Mouse (Mus musculus) liver, embryonic 12.5 days (tissue): Measurements from ENCODE around the gene Sik3. TPM values are rescaled to one million over a fixed set of nuclear protein-coding genes. Genes with fewer than 3 reads are reported as not detected.
"Not testable (repeated sequence)": the region's sequence is repeated elsewhere in the genome, so short reads cannot be mapped to it uniquely, and the experiment has no call there.

Source experiments
- ATAC-seq: fragments of 200-750 bp; cut with Nextera tagmentation; 2 replicates; pipeline ENCODE4 v1.8.0; 2017; ENCODE audit warnings: moderate number of reproducible peaks, mild to moderate bottlenecking, moderate library complexity
- H3K27ac ChIP-seq: fragments of 300-500 bp; sonication (generic); 2 replicates; pipeline ENCODE4 v1.5.1; 2016; ENCODE audit warnings: mild to moderate bottlenecking
- H3K27me3 ChIP-seq: fragments of 300-500 bp; sonication (generic); replicated peaks from 2 replicates; pipeline ENCODE4 v1.6.1; 2016; ENCODE audit warnings: mild to moderate bottlenecking, moderate library complexity
- H3K36me3 ChIP-seq: fragments of 300-500 bp; sonication (generic); 2 replicates; pipeline ENCODE4 v1.6.1; 2016; ENCODE audit warnings: mild to moderate bottlenecking, moderate library complexity
- H3K4me1 ChIP-seq: fragments of 300-500 bp; sonication (generic); 2 replicates; pipeline ENCODE4 v1.6.1; 2016
- H3K4me2 ChIP-seq: fragments of 300-500 bp; sonication (generic); 2 replicates; pipeline ENCODE4 v1.6.1; 2016; ENCODE audit warnings: mild to moderate bottlenecking, moderate library complexity
- H3K4me3 ChIP-seq: fragments of 300-500 bp; sonication (generic); 2 replicates; pipeline ENCODE4 v1.5.1; 2016; ENCODE audit warnings: mild to moderate bottlenecking, moderate library complexity
- H3K9ac ChIP-seq: fragments of 300-500 bp; sonication (generic); 2 replicates; pipeline ENCODE4 v1.6.1; 2016; ENCODE audit warnings: mild to moderate bottlenecking, moderate library complexity
- H3K9me3 ChIP-seq: fragments of 300-500 bp; sonication (generic); replicated peaks from 2 replicates; pipeline ENCODE4 v1.6.1; 2016; ENCODE audit warnings: mild to moderate bottlenecking, moderate library complexity
- WGBS: fragments of 180-500 bp; shearing (Covaris S2); methylation state at CpG from one replicate; pipeline ENCODE4 v1.1.7; 2016; ENCODE audit not compliant: insufficient replicate concordance; 5-methylcytosine and 5-hydroxymethylcytosine counted together
- polyA plus RNA-seq: library from polyadenylated mRNA; unstranded; fragments of >200 nt; fragmentation: Nextera tagmentation; extraction: Ambion mirVana; gene quantifications from 2 replicates; pipeline ENCODE4 v1.2.1, GENCODE M21; 2016

The Sik3 gene
- polyA plus RNA-seq, 1 experiment from 2014 or later, result 7.1 TPM

DNA sequence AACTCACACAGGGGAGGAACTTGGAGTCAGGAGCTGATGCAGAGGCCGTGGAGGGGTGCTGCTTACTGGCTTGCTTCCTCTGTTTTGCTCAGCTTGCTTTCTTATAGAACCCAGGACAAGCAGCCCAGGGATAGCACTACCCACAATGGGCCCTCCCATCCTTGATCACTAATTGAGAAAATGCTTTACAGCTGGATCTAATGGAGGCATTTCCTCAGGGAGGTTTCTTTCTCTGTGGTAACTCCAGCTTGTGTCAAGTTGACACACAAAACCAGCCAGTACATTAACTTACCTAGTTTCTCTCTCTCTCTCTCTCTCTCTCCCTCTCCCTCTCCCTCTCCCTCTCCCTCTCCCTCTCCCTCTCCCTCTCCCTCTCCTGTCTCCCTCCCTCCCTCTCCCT is 78.5 kb downstream of the Sik3 start:
- H3K4me2 ChIP-seq, H3K9me3 ChIP-seq, H3K27ac ChIP-seq, H3K27me3 ChIP-seq, H3K9ac ChIP-seq, H3K4me3 ChIP-seq, ATAC-seq, H3K36me3 ChIP-seq: not testable (repeated sequence)
- peaks cover 31% of the 10 kb centered on the region for H3K4me1 ChIP-seq
- WGBS, result 32% methylated on average over 1 of the region's 1 CpGs

DNA sequence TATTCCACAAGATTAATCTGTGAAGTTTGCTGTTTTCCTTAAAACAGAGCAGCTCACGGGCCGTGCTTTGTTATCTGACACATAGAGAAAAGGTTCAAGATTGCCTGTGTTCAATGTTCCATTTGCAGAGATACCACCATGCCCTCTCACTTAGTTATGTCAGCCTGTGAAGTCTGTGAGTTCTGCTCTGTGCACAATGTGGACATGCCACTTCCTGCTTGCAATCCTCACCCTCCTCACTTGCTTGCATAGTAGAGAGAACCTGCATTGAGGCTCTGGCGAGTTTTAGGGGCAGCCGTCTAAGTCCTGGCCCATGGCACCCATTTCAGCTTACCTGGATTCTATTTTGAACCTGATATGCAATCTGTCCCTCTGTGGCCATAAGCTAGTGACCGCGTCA is 80.0 kb downstream of the Sik3 start:
- Histone ChIP-seq H3K36me3 (no peaks in the 10 kb centered on the region), H3K27ac (no peak overlapping the region)
- 70% methylated on average over 6 of the region's 6 CpGs for WGBS

DNA sequence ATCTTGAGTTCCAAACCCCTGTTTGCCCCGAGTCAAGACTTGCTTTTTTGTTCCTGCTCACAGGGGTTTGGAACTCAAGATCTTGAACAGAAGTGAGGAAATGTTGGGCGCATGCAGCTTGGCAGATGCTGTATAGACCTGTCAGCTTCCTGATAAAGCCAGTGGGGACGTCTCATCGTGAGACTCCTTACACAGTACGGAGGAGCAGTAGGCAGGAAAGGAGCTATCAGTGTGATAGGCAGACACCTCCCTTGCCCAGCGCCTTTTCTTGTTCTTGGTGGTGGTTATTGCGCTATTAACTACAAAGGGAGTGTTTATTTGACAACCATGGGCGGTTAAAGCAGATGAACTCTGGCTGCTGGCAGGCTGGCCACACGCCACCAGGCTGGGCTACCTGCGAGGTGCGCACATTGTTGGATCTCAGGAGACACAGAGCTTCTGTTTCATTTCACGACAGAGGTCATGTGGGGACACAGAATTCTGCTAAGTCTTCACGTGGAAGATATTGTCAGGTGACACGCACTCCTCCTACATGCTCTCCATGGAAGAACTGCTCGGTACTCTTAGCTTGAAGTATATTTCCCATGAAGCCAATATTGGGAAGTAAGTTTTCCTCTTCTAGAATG is 85.9 kb downstream of the Sik3 start:
- Histone ChIP-seq H3K9ac (peak overlapping the region; percentile 27; the same call in 1 of the 2 replicates), H3K4me3 (no peak overlapping the region), H3K4me2 (peak overlapping the region; percentile 51), H3K9me3 (no peaks in the 10 kb centered on the region), H3K27me3 (no peaks in the 10 kb centered on the region), H3K36me3 (no peaks in the 10 kb centered on the region), H3K27ac (no peak overlapping the region; the same call in 1 of the 2 replicates), H3K4me1 (peaks cover 43% of the 10 kb centered on the region)
- 30% methylated on average over 15 of the region's 15 CpGs for WGBS
- ATAC-seq, result peak; percentile 79

More for the DNA sequence above, 80.0 kb downstream of the Sik3 start:
- Histone ChIP-seq H3K9ac (no peak overlapping the region), H3K9me3 (no peaks in the 10 kb centered on the region), H3K4me3 (no peak overlapping the region), H3K27me3 (no peaks in the 10 kb centered on the region), H3K4me2 (no peak overlapping the region), H3K4me1 (peaks cover 41% of the 10 kb centered on the region)
- no peak for ATAC-seq

DNA sequence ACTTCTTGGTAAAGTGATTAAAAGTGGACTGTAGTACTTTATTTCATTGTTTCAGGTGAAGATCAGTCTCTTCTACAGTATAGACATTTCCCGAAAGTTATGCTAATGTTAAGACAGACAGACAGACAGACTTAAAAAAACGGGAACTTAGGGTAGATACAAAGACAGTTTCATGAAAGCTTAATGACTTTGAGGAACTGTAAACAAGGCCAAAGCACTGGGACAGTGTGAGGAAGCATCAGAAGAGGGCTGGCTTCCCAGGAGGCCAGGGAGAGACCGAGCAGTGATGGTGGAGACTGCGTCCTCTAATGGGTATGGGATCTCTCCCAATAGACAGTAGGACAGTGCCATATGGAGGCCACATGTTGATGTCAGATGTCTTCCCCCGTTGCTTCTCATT is 86.5 kb downstream of the Sik3 start:
- Histone ChIP-seq H3K9ac (no peak overlapping the region), H3K36me3 (no peaks in the 10 kb centered on the region), H3K27ac (no peak overlapping the region), H3K27me3 (no peaks in the 10 kb centered on the region), H3K4me3 (no peak overlapping the region), H3K4me2 (peak overlapping the region; percentile 51; the same call in 1 of the 2 replicates), H3K9me3 (no peaks in the 10 kb centered on the region), H3K4me1 (peaks cover 43% of the 10 kb centered on the region)
- no peak for ATAC-seq
- 56% methylated on average over 5 of the region's 5 CpGs for WGBS

DNA sequence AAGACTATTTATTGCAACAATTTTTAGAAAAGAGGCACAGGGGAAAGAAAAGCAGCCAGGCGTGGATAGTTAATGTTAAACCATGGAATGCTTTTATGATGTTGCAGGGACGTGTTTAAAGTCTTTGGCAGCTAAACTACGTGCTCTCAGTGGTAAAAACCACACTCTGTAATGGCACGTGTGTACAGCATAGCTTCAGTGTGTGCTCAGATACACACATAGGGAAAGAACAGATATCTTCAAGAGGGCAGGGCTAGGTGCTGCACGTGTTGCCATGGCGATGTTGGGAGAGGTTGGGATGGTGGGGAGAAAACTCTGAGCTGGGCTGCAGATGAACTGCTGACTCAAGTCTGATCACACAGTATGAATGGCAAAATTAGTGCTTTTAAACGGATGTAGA is 90.5 kb downstream of the Sik3 start:
- 77% methylated on average over 7 of the region's 7 CpGs for WGBS
- Histone ChIP-seq H3K36me3 (no peaks in the 10 kb centered on the region), H3K4me3 (no peak overlapping the region), H3K9ac (no peak overlapping the region), H3K9me3 (no peaks in the 10 kb centered on the region), H3K4me2 (no peak overlapping the region), H3K27ac (no peak overlapping the region), H3K4me1 (peaks cover 21% of the 10 kb centered on the region), H3K27me3 (no peaks in the 10 kb centered on the region)
- no peak for ATAC-seq

DNA sequence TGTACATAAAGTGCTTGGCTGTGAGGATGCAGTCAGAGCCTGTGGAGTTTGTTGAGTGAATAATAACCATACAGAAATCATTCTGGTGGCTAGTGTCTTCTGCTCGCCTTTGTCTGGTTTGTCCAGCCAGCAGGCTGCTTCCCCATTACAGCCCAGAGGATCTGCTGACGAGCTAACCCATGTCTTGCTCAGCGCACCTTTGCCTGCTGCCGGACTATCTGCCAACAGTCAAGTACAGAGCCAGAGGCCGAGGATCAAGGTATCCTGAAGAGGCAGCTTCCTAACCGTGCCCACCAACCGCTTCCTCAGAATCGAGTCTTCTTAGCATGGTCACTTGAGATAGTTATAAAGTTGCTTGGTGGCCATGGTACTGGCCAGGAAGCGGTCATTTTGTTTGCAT is 93.5 kb downstream of the Sik3 start:
- peaks cover 24% of the 10 kb centered on the region for H3K4me1 ChIP-seq
- H3K36me3 ChIP-seq, result no peaks in the 10 kb centered on the region
- no peaks in the 10 kb centered on the region for H3K9me3 ChIP-seq
- WGBS, result 70% methylated on average over 9 of the region's 9 CpGs
- H3K27ac ChIP-seq, result no peak overlapping the region
- H3K4me2 ChIP-seq, result no peak overlapping the region
- H3K4me3 ChIP-seq, result no peak overlapping the region
- no peak for ATAC-seq
- no peaks in the 10 kb centered on the region for H3K27me3 ChIP-seq
- no peak overlapping the region for H3K9ac ChIP-seq

DNA sequence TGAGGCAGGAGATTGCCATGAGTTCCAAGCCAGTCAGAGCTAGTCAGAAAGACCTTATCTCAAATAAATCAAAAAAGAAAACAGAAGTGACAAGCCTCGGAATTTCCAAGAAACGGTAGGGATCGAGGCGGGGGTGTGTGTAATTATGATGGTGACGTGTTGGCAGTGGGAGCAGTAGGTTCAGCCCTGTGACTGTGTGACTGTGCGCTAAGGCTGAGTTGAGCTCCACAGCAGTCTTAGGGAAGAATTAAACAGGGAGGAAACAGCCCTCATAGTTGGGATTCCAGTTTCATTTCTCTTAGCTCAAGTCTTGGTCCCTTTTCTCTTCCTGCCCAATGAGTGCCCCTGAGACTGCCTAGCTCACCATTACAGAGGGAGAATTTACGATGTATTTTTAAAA is 98.0 kb downstream of the Sik3 start:
- Histone ChIP-seq H3K36me3 (no peaks in the 10 kb centered on the region), H3K9ac (no peak overlapping the region), H3K27me3 (no peaks in the 10 kb centered on the region), H3K9me3 (no peaks in the 10 kb centered on the region), H3K4me1 (peaks cover 41% of the 10 kb centered on the region), H3K4me3 (no peak overlapping the region), H3K27ac (no peak overlapping the region), H3K4me2 (peak overlapping the region; percentile 36)
- WGBS, result 26% methylated on average over 7 of the region's 7 CpGs
- peak; percentile 51; the same call in 1 of the 2 replicates for ATAC-seq

DNA sequence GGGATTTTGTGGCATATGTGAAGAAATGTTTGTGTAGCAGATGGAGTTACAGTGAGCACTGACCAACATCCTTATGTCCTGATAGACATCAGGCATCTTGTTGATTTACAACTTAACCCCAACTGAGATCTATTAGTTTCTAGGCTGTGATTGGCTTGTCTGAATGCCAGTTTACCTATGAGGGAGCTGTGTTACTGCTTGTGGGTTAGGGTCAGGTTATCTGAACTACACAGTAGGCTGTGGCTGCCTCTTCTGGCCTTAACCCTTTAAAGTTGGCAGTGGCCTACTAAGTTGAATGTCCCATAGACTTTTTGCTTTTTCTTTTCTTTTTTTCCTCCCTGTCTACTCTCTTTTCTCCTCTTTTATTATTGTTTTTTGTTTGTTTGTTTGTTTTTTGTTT is 98.7 kb downstream of the Sik3 start:
- Histone ChIP-seq H3K36me3 (no peaks in the 10 kb centered on the region), H3K4me1 (peaks cover 48% of the 10 kb centered on the region), H3K27ac (no peak overlapping the region), H3K4me2 (peak overlapping the region; percentile 36; the same call in 1 of the 2 replicates), H3K9ac (no peak overlapping the region), H3K9me3 (no peaks in the 10 kb centered on the region), H3K27me3 (no peaks in the 10 kb centered on the region), H3K4me3 (no peak overlapping the region)
- peak; percentile 66; the same call in 1 of the 2 replicates for ATAC-seq

DNA sequence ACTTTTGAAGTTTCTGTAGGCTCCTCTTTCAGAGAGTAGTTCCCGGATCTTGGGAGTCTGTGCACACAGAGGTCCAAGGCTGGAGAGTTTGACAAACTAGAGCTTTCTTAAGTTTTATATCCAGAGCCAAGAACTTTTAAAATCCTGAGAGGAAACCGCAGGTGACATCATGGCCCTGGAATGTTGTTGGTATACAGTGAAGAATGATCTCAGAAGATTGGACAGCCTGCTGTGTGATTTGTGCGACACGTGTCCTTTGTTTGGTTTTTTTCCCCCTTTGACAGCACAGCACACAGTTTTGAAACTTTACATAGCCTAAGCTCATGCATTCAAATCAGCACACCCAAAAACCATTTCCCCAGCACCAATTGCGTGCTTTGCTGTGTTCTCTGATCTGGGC is 99.6 kb downstream of the Sik3 start:
- Histone ChIP-seq H3K27me3 (no peaks in the 10 kb centered on the region), H3K4me3 (no peak overlapping the region), H3K9me3 (no peaks in the 10 kb centered on the region), H3K27ac (no peak overlapping the region), H3K4me1 (peaks cover 48% of the 10 kb centered on the region), H3K4me2 (no peak overlapping the region), H3K9ac (no peak overlapping the region), H3K36me3 (no peaks in the 10 kb centered on the region)
- no peak for ATAC-seq
- 66% methylated on average over 5 of the region's 5 CpGs for WGBS

DNA sequence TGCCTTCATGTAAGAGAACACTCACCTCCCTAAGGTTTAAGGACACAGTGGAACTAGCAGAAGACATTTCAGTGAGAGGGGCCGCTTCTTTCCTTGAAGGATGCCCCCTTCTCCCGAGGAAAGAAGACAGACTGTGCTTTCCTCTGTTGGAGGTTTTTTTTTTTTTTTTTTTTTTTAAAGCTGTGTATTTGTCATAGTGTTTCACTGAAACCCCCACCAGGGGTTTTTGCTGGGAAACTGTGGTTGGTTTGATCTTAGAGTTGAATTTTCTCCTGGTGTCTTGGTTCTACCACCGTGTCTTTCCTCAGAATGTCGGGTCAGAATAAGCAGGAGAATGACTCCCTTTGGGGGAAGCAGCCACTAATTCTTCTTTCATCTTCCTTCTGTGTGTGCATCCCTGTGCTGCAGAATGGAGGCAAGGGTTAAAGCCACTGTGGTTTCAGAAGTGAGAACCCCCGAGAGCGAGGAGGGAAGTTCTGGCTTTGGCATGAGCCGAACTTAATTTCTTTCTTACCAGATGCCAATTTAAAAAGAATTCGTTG is 106.3 kb downstream of the Sik3 start:
- Histone ChIP-seq H3K4me2 (no peak overlapping the region), H3K9me3 (0 out of 2 replicates have a peak, but pooled peaks cover 4% of the 10 kb centered on the region), H3K36me3 (peaks cover 7% of the 10 kb centered on the region), H3K27ac (no peak overlapping the region), H3K9ac (no peak overlapping the region), H3K4me1 (peaks cover 41% of the 10 kb centered on the region), H3K27me3 (no peaks in the 10 kb centered on the region), H3K4me3 (no peak overlapping the region)
- WGBS, result 69% methylated on average over 8 of the region's 8 CpGs
- ATAC-seq, result no peak

DNA sequence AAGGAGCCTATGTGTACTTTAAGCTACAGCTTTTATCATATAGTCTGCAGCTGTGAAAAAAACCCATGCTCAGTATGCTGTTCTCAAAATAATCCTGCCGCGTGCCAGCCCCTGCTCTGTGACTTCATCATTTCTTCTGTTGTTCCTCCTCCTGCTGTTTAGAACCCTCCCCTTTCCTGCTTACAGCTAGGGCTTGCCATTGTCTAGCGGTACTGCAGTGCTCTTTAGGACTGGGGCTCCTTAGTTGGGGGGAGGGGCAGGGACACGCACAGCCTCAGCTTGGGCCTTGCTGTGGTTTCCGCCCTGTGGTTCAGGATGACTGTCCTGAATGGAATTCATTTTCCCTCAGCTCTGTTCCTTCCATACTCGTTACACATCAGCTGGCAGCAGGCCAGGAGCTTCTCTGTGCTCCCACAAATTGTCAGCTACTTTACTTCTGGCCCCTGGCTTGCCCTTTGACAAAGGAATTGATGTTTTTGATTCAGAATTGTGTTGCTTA is 107.4 kb downstream of the Sik3 start:
- Histone ChIP-seq H3K27ac (peak overlapping the region; percentile 53), H3K9me3 (0 out of 2 replicates have a peak, but pooled peaks cover 4% of the 10 kb centered on the region), H3K36me3 (peaks cover 15% of the 10 kb centered on the region), H3K9ac (no peak overlapping the region), H3K4me1 (peaks cover 43% of the 10 kb centered on the region), H3K4me3 (no peak overlapping the region), H3K27me3 (no peaks in the 10 kb centered on the region), H3K4me2 (no peak overlapping the region)
- ATAC-seq, result peak; percentile 81
- WGBS, result 10% methylated on average over 6 of the region's 6 CpGs

DNA sequence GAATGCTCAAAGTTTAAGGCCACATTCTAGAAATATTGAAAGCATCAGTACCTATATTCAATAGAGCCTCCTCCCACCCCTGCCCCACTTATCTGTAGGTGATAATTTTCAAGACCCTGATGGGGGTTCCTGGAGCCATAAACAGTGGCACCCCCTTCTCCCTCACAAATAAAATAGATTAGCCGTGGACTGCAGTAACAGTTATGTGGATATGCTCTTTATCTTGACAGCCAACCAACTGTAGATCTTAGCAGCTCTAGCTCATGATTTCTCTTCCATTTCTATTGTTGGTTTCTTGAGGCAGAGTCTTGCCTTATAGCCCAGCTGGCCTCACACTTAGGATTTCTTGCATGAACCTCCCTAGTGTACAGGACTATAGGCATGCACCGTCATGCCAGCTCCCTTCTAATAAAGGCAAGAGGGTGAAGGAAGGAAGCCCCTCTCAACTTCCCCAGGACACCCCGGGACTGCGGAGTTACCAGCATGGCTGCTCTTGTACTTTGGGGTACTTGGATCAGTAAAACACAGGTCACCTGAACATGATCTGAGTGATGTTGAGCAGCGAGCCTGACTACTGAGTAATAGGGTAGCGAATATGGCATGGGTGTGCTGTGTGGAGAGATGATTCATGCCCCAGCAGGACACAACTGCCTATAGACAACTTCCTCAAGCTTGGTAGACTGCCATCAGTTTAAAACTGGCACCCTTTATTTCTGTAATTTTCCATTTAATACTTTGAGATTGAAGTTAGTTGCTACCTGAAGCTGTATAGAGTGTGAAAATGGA is 108.0 kb downstream of the Sik3 start:
- H3K4me3 ChIP-seq, result no peak overlapping the region
- WGBS, result 46% methylated on average over 6 of the region's 6 CpGs
- H3K27ac ChIP-seq, result peak overlapping the region; percentile 53
- H3K9ac ChIP-seq, result no peak overlapping the region
- H3K4me1 ChIP-seq, result peaks cover 37% of the 10 kb centered on the region
- ATAC-seq, result peak; percentile 26; the same call in 1 of the 2 replicates
- peaks cover 15% of the 10 kb centered on the region for H3K36me3 ChIP-seq
- H3K27me3 ChIP-seq, result no peaks in the 10 kb centered on the region
- H3K4me2 ChIP-seq, result no peak overlapping the region
- H3K9me3 ChIP-seq, result 0 out of 2 replicates have a peak, but pooled peaks cover 4% of the 10 kb centered on the region
